Mouse (Mus musculus): ENCODE data around the gene Arhgap25.
"Not testable (repeated sequence)": the region's sequence is repeated elsewhere in the genome, so short reads cannot be mapped to it uniquely, and the experiment has no call there.

Arhgap25 gene

GRCm38 (mm10) chr6:87534855-87535575 lies 2.0 kb upstream of the Arhgap25 start:
- no peak for DNase-seq

- no peak for DNase-seq
These were observed 1.5 kb downstream of the Arhgap25 start for GRCm38 (mm10) chr6:87531456-87532015.

DNA sequence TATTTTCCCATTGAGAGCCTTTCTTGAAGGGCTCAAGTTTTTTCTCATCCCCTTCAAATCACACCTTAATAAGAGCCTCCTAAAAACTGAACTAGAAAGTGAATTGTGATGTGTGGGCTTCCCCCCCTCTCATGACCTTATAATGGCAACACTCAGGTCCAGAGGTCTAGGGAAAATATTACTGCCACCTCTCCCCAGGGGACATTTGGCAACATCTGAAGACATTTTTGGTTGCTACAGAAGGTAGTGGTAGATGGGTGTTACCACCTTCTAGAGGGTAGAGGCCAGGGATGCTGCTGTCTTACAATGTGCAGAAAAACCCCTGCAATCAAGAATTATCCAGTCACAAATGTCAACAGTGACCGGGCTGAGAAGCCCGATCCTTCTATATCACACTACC lies 2.7 kb downstream of the Arhgap25 start:
- no peak for DNase-seq

- no peak for DNase-seq
These were observed 5.1 kb downstream of the Arhgap25 start for GRCm38 (mm10) chr6:87527846-87528557.

- DNase-seq = no peak
These were observed 5.7 kb downstream of the Arhgap25 start for GRCm38 (mm10) chr6:87527366-87527765.

- no peak for DNase-seq
These were observed 7.9 kb downstream of the Arhgap25 start for GRCm38 (mm10) chr6:87525126-87525525.

DNA sequence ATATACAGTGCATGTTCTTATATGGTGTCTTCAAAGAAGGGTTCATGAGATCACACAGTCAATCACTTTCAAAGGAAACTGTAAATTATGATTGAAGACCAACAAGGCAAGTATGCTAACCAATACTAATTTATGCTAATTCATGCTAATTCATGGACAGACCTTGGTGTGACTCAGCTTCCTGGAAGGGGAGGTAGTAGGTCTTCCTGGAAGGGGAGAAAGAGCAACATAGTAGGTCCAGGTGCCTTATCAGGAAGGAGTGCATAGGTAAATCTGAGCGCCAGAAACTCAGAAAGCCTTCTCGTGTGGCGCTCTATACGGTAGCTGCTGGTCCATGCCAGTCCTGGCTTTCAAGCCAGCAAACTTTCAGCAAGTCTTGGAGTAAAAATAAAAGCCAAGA lies 8.8 kb downstream of the Arhgap25 start:
- DNase-seq = no peak

DNA sequence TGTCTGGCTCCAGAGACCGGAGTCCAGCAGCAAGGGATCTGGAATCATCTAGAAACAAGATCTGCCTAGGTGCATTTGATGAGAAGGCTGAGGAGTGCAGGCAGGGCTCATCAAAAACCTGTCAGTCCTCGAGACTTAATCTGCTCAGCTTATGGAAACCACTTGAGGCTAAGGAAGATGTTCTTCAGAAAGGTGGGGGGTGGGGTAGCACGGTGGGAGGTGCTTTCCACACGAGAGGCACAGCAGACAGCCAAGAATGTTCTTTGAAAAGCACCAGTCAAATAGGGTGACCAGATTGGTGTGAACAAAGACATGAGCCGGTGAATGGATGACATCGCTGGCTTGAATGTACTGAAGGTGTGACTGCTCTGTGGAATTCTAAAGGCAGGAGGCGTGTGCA lies 9.3 kb downstream of the Arhgap25 start:
- no peak for DNase-seq

- no peak for DNase-seq
These were observed 10.0 kb downstream of the Arhgap25 start for GRCm38 (mm10) chr6:87523085-87523484.

- peak; percentile 82 for DNase-seq
These were observed 10.8 kb downstream of the Arhgap25 start for GRCm38 (mm10) chr6:87522236-87522635.

- not testable (repeated sequence) for DNase-seq
These were observed 11.4 kb downstream of the Arhgap25 start for GRCm38 (mm10) chr6:87521705-87522104.

DNA sequence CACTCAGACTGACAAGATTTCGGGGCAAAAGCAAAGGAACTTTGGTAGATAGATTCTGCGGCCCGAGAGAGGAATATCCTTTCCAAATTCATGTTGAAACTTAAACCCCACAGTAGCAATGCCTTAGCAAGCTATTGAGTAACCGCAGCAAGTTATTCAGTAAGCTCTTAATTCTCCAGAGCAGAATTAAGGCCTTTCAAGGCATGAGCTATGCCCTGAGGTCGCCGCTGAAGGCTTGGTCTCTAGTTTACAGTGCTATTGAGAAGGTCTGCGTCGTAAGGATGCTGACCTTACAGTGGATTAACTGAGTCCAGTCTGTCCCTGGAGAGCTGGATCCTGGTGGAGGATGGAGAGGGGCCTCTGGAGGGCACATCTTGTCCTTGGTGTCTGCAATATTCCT lies 12.5 kb downstream of the Arhgap25 start:
- peak; percentile 42 for DNase-seq

DNA sequence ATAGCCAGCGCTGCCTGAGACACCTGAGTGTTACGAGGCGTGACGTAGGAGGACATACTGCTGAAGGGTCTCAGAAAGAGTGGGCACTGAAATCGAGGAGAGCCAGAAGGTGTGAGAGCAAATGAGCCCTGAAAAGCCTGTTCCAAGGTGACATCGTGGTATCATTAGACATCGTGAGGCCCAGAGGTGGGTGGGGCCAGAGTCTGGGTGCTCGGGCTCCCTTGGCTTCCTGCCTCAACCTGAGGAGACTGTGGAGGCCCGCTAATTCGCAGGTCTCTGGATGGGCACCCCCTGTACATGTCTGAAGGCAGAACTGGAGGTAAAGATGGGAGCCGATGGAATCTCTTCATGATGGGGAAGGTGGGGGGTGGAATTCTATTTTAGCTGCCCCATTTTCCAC lies 13.2 kb downstream of the Arhgap25 start:
- no peak for DNase-seq

DNA sequence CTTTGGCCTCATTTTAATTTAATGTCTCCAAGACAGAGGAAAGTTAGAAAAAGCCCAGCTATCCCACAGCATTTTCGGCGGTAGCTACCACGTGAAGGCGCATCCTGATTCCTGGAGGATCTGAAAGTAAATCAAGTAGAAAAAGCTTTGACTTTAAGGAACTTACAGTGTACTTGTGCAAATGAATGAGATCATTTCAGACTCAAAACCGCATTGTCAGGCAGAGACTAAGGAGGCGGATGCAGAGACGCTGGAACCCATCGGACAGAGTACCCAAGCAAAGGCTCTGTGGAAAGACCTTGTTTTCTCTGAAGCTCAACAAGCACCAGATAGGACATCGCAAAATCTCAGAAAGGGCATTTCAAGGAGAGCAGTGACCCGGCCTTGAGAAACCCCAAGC lies 14.4 kb downstream of the Arhgap25 start:
- DNase-seq = no peak

- no peak for DNase-seq
These were observed 15.2 kb downstream of the Arhgap25 start for GRCm38 (mm10) chr6:87517753-87518409.

- DNase-seq = no peak
These were observed 18.7 kb downstream of the Arhgap25 start for GRCm38 (mm10) chr6:87514321-87514720.

DNA sequence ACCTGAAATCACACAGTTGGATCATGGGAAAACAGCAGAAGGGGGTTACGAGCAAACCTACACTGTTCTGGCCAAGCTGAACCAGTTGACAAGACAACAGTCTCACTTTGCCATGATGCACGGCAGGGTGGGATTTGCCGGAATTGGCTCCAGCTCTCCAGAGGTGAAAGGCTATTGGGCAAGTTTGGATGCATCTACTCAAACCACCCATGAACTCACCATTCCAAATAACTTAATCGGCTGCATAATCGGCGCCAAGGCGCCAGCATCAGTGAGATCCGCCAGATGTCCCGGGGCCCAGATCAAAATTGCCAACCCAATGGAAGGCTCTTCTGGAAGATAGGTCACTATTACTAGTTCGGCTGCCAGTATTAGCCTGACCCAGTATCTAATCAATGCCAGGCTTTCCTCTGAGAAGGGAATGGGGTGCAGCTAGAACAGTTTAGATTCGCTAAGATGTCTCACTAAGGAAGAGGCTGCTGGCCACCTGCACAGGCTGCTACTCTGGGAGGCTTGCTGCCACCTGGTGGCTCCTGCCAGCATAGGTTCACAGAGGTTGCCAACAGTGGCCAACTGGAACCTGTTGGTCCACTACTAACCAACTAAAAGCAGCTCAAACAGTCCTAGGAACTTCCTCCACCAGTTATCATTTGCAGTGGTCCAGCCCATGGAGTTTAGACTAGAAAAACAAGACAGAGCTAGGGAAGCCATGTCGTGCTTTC lies 19.9 kb downstream of the Arhgap25 start:
- DNase-seq = peak; percentile 87

- DNase-seq = no peak
These were observed 22.1 kb downstream of the Arhgap25 start for GRCm38 (mm10) chr6:87510999-87511398.

GRCm38 (mm10) chr6:87509806-87510205 lies 23.3 kb downstream of the Arhgap25 start:
- DNase-seq = no peak

DNA sequence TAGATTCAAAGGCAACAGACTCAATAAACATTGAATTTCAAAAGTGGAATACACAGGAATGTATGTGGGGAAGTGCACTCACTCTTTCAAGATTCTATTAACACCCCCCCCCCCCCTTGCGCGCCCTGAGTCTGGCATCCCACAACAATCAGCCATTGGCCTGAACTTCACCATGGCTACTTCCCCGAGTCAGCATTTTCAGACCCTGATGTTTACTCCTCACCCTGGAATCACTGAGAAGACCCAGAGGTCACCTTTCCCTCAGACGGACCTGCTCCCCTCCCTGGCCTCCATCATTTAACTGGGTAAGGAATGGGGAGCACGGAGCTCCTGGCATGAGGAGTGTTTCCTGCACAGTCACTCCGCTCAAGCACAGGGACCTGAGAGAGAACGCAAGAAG lies 28.2 kb downstream of the Arhgap25 start:
- no peak for DNase-seq

GRCm38 (mm10) chr6:87503976-87504375 lies 29.1 kb downstream of the Arhgap25 start:
- no peak for DNase-seq

DNA sequence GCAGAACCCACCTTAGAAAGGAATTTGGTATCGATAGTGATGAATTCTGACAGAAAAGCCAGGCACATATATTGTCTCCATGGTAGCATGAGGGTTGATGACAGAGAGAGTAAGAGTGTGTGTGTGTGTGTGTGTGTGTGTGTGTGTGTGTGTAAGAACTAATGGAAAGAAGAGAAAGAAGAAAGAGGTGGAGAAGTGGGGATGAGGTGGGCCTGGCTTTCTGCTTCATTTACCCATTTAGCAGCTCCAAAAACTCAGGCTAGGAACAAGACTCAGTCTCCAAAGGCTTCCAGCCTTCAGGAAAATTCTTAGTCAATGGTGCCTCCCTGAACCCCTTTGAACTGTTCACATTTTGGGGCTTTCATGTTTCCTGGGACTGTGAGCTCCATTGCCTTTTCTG lies 29.5 kb downstream of the Arhgap25 start:
- DNase-seq = no peak

GRCm38 (mm10) chr6:87502831-87503286 lies 30.2 kb downstream of the Arhgap25 start:
- no peak for DNase-seq
